Mouse (Mus musculus) erythroblast, embryonic 14.5 days (primary cell): Measurements from ENCODE around the gene Ugt1a5.

ENCODE experiments used
- GATA1 ChIP-seq: IDR thresholded peaks from 2 replicates; pipeline ENCODE4 v1.6.1; 2012; ENCODE audit warnings: low read length, inconsistent platforms, mixed read lengths
- TAL1 ChIP-seq: IDR thresholded peaks from 3 replicates; pipeline ENCODE4 v1.6.1; 2012; ENCODE audit warnings: low read length, inconsistent platforms, mixed read lengths

DNA sequence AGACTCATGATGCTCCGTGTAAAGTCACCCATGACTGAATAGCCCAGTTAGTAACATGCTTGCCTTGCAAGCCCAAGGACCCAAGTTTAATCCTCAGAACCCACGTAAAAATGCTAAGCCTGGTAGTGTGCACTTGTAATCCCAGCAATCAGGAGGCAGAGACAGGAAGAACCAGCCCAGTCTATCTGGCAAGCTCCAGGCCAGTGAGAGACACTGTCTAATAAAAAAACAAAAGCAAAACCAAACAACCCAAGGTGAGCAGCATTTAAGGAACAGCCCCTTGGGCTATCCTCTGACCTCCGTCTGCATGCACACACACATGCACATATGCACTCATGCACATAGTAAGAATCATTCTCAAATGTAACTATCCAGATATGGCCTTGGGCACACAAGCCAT lies 63.8 kb downstream of the Ugt1a5 start:
- TF ChIP-seq GATA1 (no peak), TAL1 (no peak)
